Mouse (Mus musculus) myocyte (in vitro differentiated cells): Measurements from ENCODE around the gene Necab3.

ENCODE experiments used
- CEBPB ChIP-seq: IDR thresholded peaks from 2 replicates; pipeline ENCODE4 v1.6.1; 2011; ENCODE audit warnings: mild to moderate bottlenecking, moderate library complexity; ENCODE audit not compliant: poor library complexity, insufficient read depth, severe bottlenecking
- E2F4 ChIP-seq: IDR thresholded peaks from one replicate; pipeline ENCODE4 v1.6.1; 2011; ENCODE audit warnings: mild to moderate bottlenecking, control low read depth, moderate library complexity; ENCODE audit not compliant: insufficient read depth
- MYOD1 ChIP-seq, 3 experiments: IDR thresholded peaks; one replicate each; pipeline ENCODE4 v1.6.1; 2011; ENCODE audit warnings: control low read depth in 2 of 3, low read depth in 2 of 3, mild to moderate bottlenecking in 2 of 3, moderate library complexity in 1 of 3; ENCODE audit not compliant: insufficient read length in 2 of 3, control insufficient read depth in 1 of 3
- MYOG ChIP-seq, 3 experiments: IDR thresholded peaks; one replicate each; pipeline ENCODE4 v1.6.1; 2011; ENCODE audit warnings: control low read depth in 2 of 3, low read depth in 2 of 3, mild to moderate bottlenecking in 2 of 3; ENCODE audit not compliant: insufficient read length in 2 of 3, control insufficient read depth in 1 of 3, insufficient read depth in 1 of 3
- POLR2A ChIP-seq: IDR thresholded peaks from one replicate; pipeline ENCODE4 v1.6.1; 2011; ENCODE audit warnings: low read depth, mild to moderate bottlenecking, control low read depth, moderate library complexity; ENCODE audit not compliant: insufficient read length
- POLR2AphosphoS2 ChIP-seq: IDR thresholded peaks from one replicate; pipeline ENCODE4 v1.6.1; 2011; ENCODE audit warnings: low read depth, control low read depth; ENCODE audit not compliant: insufficient read length
- REST ChIP-seq: IDR thresholded peaks from one replicate; pipeline ENCODE4 v1.6.1; 2011; ENCODE audit warnings: mild to moderate bottlenecking, control low read depth, moderate library complexity; ENCODE audit not compliant: insufficient read depth, insufficient read length
- SRF ChIP-seq: IDR thresholded peaks from one replicate; pipeline ENCODE4 v1.6.1; 2011; ENCODE audit warnings: low read depth; ENCODE audit not compliant: control insufficient read depth, insufficient read length
- TCF12 ChIP-seq: IDR thresholded peaks from one replicate; pipeline ENCODE4 v1.6.1; 2011; ENCODE audit warnings: mild to moderate bottlenecking, control low read depth; ENCODE audit not compliant: poor library complexity, insufficient read depth, severe bottlenecking
- USF1 ChIP-seq: IDR thresholded peaks from one replicate; pipeline ENCODE4 v1.6.1; 2011; ENCODE audit warnings: low read depth, mild to moderate bottlenecking, control low read depth, moderate library complexity

DNA sequence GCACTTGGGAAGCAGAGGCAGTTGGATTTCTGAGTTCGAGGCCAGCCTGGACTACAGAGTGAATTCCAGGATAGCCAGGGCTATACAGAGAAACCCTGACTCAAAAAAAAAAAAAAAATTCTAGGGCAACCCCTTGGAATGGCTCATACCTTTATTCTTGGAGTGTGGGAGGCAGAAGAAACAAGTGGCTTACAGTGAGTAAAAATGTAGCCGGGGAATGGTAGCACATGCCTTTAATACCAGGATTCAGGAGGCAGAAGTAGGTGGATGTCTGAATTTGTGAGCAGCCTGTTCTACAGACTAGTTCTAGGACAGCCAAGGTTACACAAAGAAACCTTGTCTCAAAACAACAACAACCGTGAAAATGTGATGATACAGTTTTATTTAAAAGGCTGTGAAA is 57.9 kb downstream of the Necab3 start:
- TF ChIP-seq POLR2A (no peak), USF1 (no peak), REST (no peak), MYOG (IDR thresholded peaks at IDR 0.05; ENCODE audit: control insufficient read depth in 1 of 3, insufficient read depth in 1 of 3, insufficient read length in 2 of 3, low read depth in 2 of 3) (no peak), TCF12 (no peak), E2F4 (no peak), CEBPB (no peak), POLR2AphosphoS2 (no peak), SRF (no peak), MYOD1 (IDR thresholded peaks at IDR 0.05; ENCODE audit: control insufficient read depth in 1 of 3, insufficient read length in 2 of 3, low read depth in 2 of 3) (no peak)
